Mouse (Mus musculus): ENCODE measurements at regions not wholly inside any gene's neighbourhood (a gene's known extent, or its start where the extent isn't known, plus 50 kb on each side); places are given as distances from the start of the nearest gene placed in this dataset.
A peak's percentile ranks its signal among the peaks of the same experiment; 100 is the strongest.
"Not testable (repeated sequence)": the region's sequence is repeated elsewhere in the genome, so short reads cannot be mapped to it uniquely, and the experiment has no call there.

- not testable (repeated sequence) for H3K9me3 ChIP-seq (replicated peaks; ENCODE audit: control insufficient read depth, low read length); H3K9ac ChIP-seq (ENCODE audit: low read length); ATAC-seq (ENCODE audit: insufficient read depth, low FRiP score); H3K36me3 ChIP-seq (ENCODE audit: control insufficient read depth, insufficient read depth, low read length); H3K4me1 ChIP-seq (ENCODE audit: control insufficient read depth, insufficient read depth, low read length); H3K4me2 ChIP-seq (ENCODE audit: low read depth, low read length); H3K4me3 ChIP-seq (replicated peaks; ENCODE audit: low read length); H3K27ac ChIP-seq (ENCODE audit: low read length); H3K27me3 ChIP-seq (ENCODE audit: control insufficient read depth, insufficient read depth, low read length)
- 67% methylated on average over 1 of the region's 1 CpGs for WGBS
These were observed 87.9 kb upstream of the Scaf8 start for GRCm38 (mm10) chr17:3026859-3027258.

GRCm38 (mm10) chr17:3027376-3027775, 87.4 kb upstream of the Scaf8 start:
- no peak overlapping the region for H3K9ac ChIP-seq (ENCODE audit: low read length)
- H3K27me3 ChIP-seq (ENCODE audit: control insufficient read depth, insufficient read depth, low read length) = no peaks in the 10 kb centered on the region
- no peak overlapping the region for H3K4me3 ChIP-seq (replicated peaks; ENCODE audit: low read length)
- WGBS = 75% methylated on average over 4 of the region's 4 CpGs
- H3K27ac ChIP-seq (ENCODE audit: low read length) = no peak overlapping the region
- no peak for ATAC-seq (ENCODE audit: insufficient read depth, low FRiP score)
- H3K4me1 ChIP-seq (ENCODE audit: control insufficient read depth, insufficient read depth, low read length) = no peaks in the 10 kb centered on the region
- no peaks in the 10 kb centered on the region for H3K36me3 ChIP-seq (ENCODE audit: control insufficient read depth, insufficient read depth, low read length)
- no peak overlapping the region for H3K4me2 ChIP-seq (ENCODE audit: low read depth, low read length)
- peaks cover 9% of the 10 kb centered on the region; the same call in 1 of the 2 replicates for H3K9me3 ChIP-seq (replicated peaks; ENCODE audit: control insufficient read depth, low read length)

GRCm38 (mm10) chr17:3029750-3030149, 85.0 kb upstream of the Scaf8 start:
- not testable (repeated sequence) for H3K9me3 ChIP-seq (replicated peaks; ENCODE audit: control insufficient read depth, low read length); H3K4me3 ChIP-seq (replicated peaks; ENCODE audit: low read length); H3K27ac ChIP-seq (ENCODE audit: low read length); H3K9ac ChIP-seq (ENCODE audit: low read length); H3K4me2 ChIP-seq (ENCODE audit: low read depth, low read length); H3K4me1 ChIP-seq (ENCODE audit: control insufficient read depth, insufficient read depth, low read length); H3K27me3 ChIP-seq (ENCODE audit: control insufficient read depth, insufficient read depth, low read length); H3K36me3 ChIP-seq (ENCODE audit: control insufficient read depth, insufficient read depth, low read length)
- peak; percentile 71 for ATAC-seq (ENCODE audit: insufficient read depth, low FRiP score)
- 54% methylated on average over 2 of the region's 2 CpGs for WGBS

DNA sequence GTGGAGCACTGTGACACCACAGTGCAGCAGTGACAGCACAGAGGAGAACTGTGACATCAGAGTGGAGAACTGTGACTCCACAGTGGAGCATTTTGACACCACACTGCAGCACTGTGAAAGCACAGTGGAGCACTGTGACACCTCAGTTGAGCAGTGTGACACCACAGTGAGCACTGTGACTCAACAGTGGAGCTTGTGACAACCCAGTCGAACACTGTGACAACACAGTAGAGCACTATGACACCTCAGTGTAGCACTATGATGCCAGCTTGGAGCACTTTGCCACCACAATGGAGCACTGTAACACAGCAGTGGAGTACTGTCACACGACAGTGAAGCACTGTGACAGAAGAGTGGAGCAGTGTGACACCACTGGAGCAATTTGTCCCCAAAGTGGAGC, 79.7 kb upstream of the Scaf8 start:
- Histone ChIP-seq H3K4me1 (ENCODE audit: control insufficient read depth, insufficient read depth, low read length) (no peaks in the 10 kb centered on the region), H3K4me3 (replicated peaks; ENCODE audit: low read length) (no peak overlapping the region), H3K9me3 (replicated peaks; ENCODE audit: control insufficient read depth, low read length) (peaks cover 5% of the 10 kb centered on the region; the same call in 1 of the 2 replicates), H3K27ac (ENCODE audit: low read length) (no peak overlapping the region), H3K36me3 (ENCODE audit: control insufficient read depth, insufficient read depth, low read length) (no peaks in the 10 kb centered on the region), H3K9ac (ENCODE audit: low read length) (no peak overlapping the region), H3K27me3 (ENCODE audit: control insufficient read depth, insufficient read depth, low read length) (no peaks in the 10 kb centered on the region), H3K4me2 (ENCODE audit: low read depth, low read length) (no peak overlapping the region)
- ATAC-seq (ENCODE audit: insufficient read depth, low FRiP score) = no peak
- whole genome bisulfite sequencing = 60% methylated on average over 2 of the region's 2 CpGs

DNA sequence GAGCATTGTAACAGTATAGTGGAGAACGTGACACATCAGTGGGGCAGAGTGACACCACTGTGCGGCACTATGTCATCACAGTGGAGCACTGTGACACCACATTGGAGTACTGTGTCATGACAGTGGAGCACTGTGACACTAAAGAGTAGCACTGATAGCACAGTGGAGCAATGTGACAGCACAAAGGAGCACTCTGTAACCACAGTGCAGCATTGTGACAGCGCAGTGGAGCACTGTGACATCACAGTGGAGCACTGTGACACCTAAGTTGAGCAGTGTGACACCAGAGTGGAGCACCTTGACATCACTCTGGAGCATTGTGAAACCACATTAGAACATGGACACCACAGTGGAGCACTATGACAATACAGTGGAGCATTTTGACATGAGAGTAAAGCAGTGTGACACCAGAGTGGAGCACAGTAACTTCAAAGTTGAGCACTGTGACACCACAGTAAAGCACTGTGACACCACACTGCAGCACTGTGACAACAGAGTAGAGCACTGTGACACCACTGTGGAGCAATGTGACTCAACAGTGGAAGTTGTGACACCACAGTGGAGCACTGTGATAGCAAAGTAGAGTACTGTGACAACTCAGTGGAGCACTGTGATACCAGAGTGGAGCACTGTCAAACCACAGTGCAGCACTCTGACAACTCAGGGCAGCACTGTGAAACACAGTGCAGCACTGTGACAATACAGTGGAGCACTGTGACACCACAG, 77.5 kb upstream of the Scaf8 start:
- H3K36me3 ChIP-seq (ENCODE audit: control insufficient read depth, insufficient read depth, low read length) = no peaks in the 10 kb centered on the region
- no peaks in the 10 kb centered on the region for H3K4me1 ChIP-seq (ENCODE audit: control insufficient read depth, insufficient read depth, low read length)
- H3K4me3 ChIP-seq (replicated peaks; ENCODE audit: low read length) = no peak overlapping the region
- no peaks in the 10 kb centered on the region for H3K27me3 ChIP-seq (ENCODE audit: control insufficient read depth, insufficient read depth, low read length)
- WGBS = 45% methylated on average over 3 of the region's 3 CpGs
- H3K9ac ChIP-seq (ENCODE audit: low read length) = no peak overlapping the region
- H3K27ac ChIP-seq (ENCODE audit: low read length) = no peak overlapping the region
- 0 out of 2 replicates have a peak, but pooled peaks cover under 1% of the 10 kb centered on the region for H3K9me3 ChIP-seq (replicated peaks; ENCODE audit: control insufficient read depth, low read length)
- ATAC-seq (ENCODE audit: insufficient read depth, low FRiP score) = no peak
- no peak overlapping the region for H3K4me2 ChIP-seq (ENCODE audit: low read depth, low read length)

- no peaks in the 10 kb centered on the region for H3K36me3 ChIP-seq (ENCODE audit: control insufficient read depth, insufficient read depth, low read length)
- no peaks in the 10 kb centered on the region for H3K4me1 ChIP-seq (ENCODE audit: control insufficient read depth, insufficient read depth, low read length)
- H3K9me3 ChIP-seq (replicated peaks; ENCODE audit: control insufficient read depth, low read length) = no peaks in the 10 kb centered on the region
- WGBS = 78% methylated on average over 1 of the region's 1 CpGs
- H3K4me2 ChIP-seq (ENCODE audit: low read depth, low read length) = no peak overlapping the region
- no peak overlapping the region for H3K4me3 ChIP-seq (replicated peaks; ENCODE audit: low read length)
- 0 out of 2 replicates have a peak, but pooled peaks have one; percentile 16 for ATAC-seq (ENCODE audit: insufficient read depth, low FRiP score)
- no peak overlapping the region for H3K9ac ChIP-seq (ENCODE audit: low read length)
- H3K27ac ChIP-seq (ENCODE audit: low read length) = no peak overlapping the region
- no peaks in the 10 kb centered on the region for H3K27me3 ChIP-seq (ENCODE audit: control insufficient read depth, insufficient read depth, low read length)
These were observed 76.7 kb upstream of the Scaf8 start for GRCm38 (mm10) chr17:3038067-3038466.

DNA sequence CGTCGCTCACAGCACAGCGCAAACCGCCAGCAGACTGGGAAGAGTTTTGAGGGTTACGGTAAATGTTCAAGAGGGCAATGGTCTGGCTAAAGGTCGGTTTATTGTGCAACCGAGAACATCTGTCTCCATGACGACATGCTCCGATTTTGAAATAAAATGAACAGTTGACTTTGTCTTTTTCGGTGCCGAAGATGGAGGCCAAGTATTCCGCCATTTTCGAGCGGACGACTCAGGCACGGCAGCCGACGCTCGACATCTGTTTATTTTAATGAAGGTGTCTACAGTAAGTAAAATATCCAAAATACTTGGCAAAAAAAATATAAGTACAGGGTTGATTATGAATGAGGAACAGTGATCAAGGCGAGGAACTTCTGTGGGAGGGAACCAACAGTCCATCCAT, 70.3 kb upstream of the Scaf8 start:
- 89% methylated on average over 20 of the region's 20 CpGs for WGBS
- H3K4me3 ChIP-seq (replicated peaks; ENCODE audit: low read length); ATAC-seq (ENCODE audit: insufficient read depth, low FRiP score); H3K9me3 ChIP-seq (replicated peaks; ENCODE audit: control insufficient read depth, low read length); H3K27me3 ChIP-seq (ENCODE audit: control insufficient read depth, insufficient read depth, low read length); H3K4me1 ChIP-seq (ENCODE audit: control insufficient read depth, insufficient read depth, low read length); H3K27ac ChIP-seq (ENCODE audit: low read length); H3K9ac ChIP-seq (ENCODE audit: low read length); H3K36me3 ChIP-seq (ENCODE audit: control insufficient read depth, insufficient read depth, low read length); H3K4me2 ChIP-seq (ENCODE audit: low read depth, low read length): not testable (repeated sequence)

DNA sequence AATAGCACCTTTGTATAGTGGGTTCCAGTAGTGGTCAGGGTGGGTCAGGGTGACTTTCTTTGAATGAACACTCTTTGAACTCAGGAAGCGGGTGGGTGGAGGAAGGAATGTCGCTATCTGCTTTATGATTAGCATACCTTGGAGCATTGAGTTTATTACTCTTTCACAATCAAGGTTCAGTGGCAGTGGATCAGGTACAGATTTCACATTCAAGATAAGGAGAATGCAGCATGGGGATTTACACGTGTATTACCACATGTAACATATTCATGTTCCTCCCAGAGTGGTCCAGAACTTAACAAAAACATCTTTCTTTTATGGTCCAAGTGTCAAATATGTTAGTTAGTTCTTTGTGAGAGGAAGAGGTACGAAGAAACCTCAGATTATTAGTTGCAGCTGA, 60.9 kb upstream of the Scaf8 start:
- not testable (repeated sequence) for H3K27ac ChIP-seq (ENCODE audit: low read length); H3K4me3 ChIP-seq (replicated peaks; ENCODE audit: low read length); H3K9ac ChIP-seq (ENCODE audit: low read length); H3K4me2 ChIP-seq (ENCODE audit: low read depth, low read length); H3K9me3 ChIP-seq (replicated peaks; ENCODE audit: control insufficient read depth, low read length); ATAC-seq (ENCODE audit: insufficient read depth, low FRiP score); H3K36me3 ChIP-seq (ENCODE audit: control insufficient read depth, insufficient read depth, low read length); H3K4me1 ChIP-seq (ENCODE audit: control insufficient read depth, insufficient read depth, low read length); H3K27me3 ChIP-seq (ENCODE audit: control insufficient read depth, insufficient read depth, low read length)
- 80% methylated on average over 4 of the region's 4 CpGs for WGBS

DNA sequence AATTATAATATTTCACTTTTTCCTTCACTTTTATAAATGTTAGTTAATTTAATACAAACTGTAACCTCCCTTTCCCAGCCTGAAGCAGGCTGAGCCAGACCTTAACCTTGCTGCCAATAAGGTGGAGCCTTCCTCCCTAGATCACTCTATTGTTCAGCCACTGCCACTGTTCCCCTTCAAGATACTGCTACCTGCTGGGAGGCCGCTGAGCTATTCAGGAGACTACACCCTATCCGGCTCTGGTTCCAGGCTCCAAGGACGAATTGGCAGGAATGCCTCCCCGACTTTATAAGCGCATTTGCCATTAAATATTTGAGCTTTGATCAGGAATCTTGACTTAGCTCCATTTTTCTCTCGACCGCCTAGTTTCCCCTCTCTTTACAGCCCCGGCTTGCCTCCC, 59.9 kb upstream of the Scaf8 start:
- H3K4me2 ChIP-seq (ENCODE audit: low read depth, low read length); H3K9ac ChIP-seq (ENCODE audit: low read length); ATAC-seq (ENCODE audit: insufficient read depth, low FRiP score); H3K4me1 ChIP-seq (ENCODE audit: control insufficient read depth, insufficient read depth, low read length); H3K27me3 ChIP-seq (ENCODE audit: control insufficient read depth, insufficient read depth, low read length); H3K27ac ChIP-seq (ENCODE audit: low read length); H3K36me3 ChIP-seq (ENCODE audit: control insufficient read depth, insufficient read depth, low read length); H3K9me3 ChIP-seq (replicated peaks; ENCODE audit: control insufficient read depth, low read length); H3K4me3 ChIP-seq (replicated peaks; ENCODE audit: low read length): not testable (repeated sequence)
- 39% methylated on average over 8 of the region's 8 CpGs for WGBS

Data from stomach, embryonic 16.5 days (tissue).